In genomic region chr5:117442157-117442765, GRCm38 (mm10) we compare ENCODE assay signal across 11 mouse cellular contexts. TPM values are rescaled to one million over a fixed set of nuclear protein-coding genes. Genes with fewer than 3 reads are reported as not detected.
DNase-seq lines count a peak whose midpoint lies in the region; ATAC-seq lines count a peak whose summit lies in the region.
"Had no signal": no experiment of that assay in that cellular context is flagged by ENCODE, and none has a peak within 500 bp of the region (broad histone marks: within the 10 kb centered on the region; RNA-seq: fewer than 3 reads in every experiment).

No protein-coding gene starts in this region.

- no peaks in the 10 kb centered on the region for H3K9me3 ChIP-seq in limb, embryonic 11.5 days (ENCODE audit: control insufficient read depth, low read length)
- H3K9me3 ChIP-seq in limb, embryonic 10.5 days (replicated peaks), result no peaks in the 10 kb centered on the region
- no peaks in the 10 kb centered on the region for H3K9me3 ChIP-seq in hindbrain, embryonic 14.5 days (ENCODE audit: control insufficient read depth, low read length)
- no peaks in the 10 kb centered on the region for H3K9me3 ChIP-seq in midbrain, embryonic 14.5 days (ENCODE audit: control insufficient read depth, low read length)

- intact Hi-C loops in left cerebral cortex, postnatal 36 days (cut with DNase I), result no loop called here

- H3K4me3 ChIP-seq in limb, embryonic 11.5 days (ENCODE audit: low read depth, low read length), result no peak overlapping the region
- no peak overlapping the region for H3K4me3 ChIP-seq in limb, embryonic 10.5 days
- no peak overlapping the region for H3K4me3 ChIP-seq in hindbrain, embryonic 14.5 days (replicated peaks; ENCODE audit: low read length)
- H3K4me3 ChIP-seq in midbrain, embryonic 14.5 days (replicated peaks; ENCODE audit: low read depth, low read length), result no peak overlapping the region

- H3K27ac ChIP-seq in limb, embryonic 11.5 days (replicated peaks; ENCODE audit: low read depth, low read length), result no peak overlapping the region
- H3K27ac ChIP-seq in limb, embryonic 10.5 days, result no peak overlapping the region
- H3K27ac ChIP-seq in hindbrain, embryonic 14.5 days, result peak overlapping the region; percentile 72
- peak overlapping the region; percentile 85 for H3K27ac ChIP-seq in midbrain, embryonic 14.5 days (replicated peaks; ENCODE audit: low read depth, low read length)

- WGBS in limb, embryonic 11.5 days, result 79% methylated on average over 12 of the region's 12 CpGs
- WGBS in limb, embryonic 10.5 days, result 88% methylated on average over 12 of the region's 12 CpGs
- WGBS in hindbrain, embryonic 14.5 days, result 91% methylated on average over 12 of the region's 12 CpGs
- WGBS in midbrain, embryonic 14.5 days, result 94% methylated on average over 12 of the region's 12 CpGs

- peak; percentile 22 for DNase-seq in limb, embryonic 11.5 days (ENCODE audit: low spot score)
- no peak for DNase-seq in limb, embryonic 10.5 days (ENCODE audit: low spot score)
- DNase-seq in hindbrain, embryonic 14.5 days (ENCODE audit: low spot score), result no peak
- DNase-seq in midbrain, embryonic 14.5 days, result no peak
- no peak for DNase-seq in left cerebral cortex, postnatal 36 days (ENCODE audit: low spot score in 2 of 2)
- DNase-seq in urinary bladder, postnatal 25 days (ENCODE audit: low spot score), result no peak
- no peak for DNase-seq in lung, adult 18-20 months
- DNase-seq: cerebellum, adult 18-20 months; gastrocnemius, postnatal 36 days; lung, adult 2 months; right cerebral cortex, adult 18-20 months had no signal

- H3K4me1 ChIP-seq in limb, embryonic 11.5 days (ENCODE audit: control insufficient read depth, insufficient read depth, low read length), result no peaks in the 10 kb centered on the region
- no peaks in the 10 kb centered on the region for H3K4me1 ChIP-seq in limb, embryonic 10.5 days
- peaks cover 13% of the 10 kb centered on the region for H3K4me1 ChIP-seq in hindbrain, embryonic 14.5 days (replicated peaks; ENCODE audit: control insufficient read depth, insufficient read depth, low read length)
- H3K4me1 ChIP-seq in midbrain, embryonic 14.5 days (ENCODE audit: control insufficient read depth, insufficient read depth, low read length), result peaks cover 20% of the 10 kb centered on the region

- no peaks in the 10 kb centered on the region for H3K27me3 ChIP-seq in limb, embryonic 11.5 days (ENCODE audit: control insufficient read depth, insufficient read depth, low read length)
- no peaks in the 10 kb centered on the region for H3K27me3 ChIP-seq in limb, embryonic 10.5 days (ENCODE audit: low read depth, poor library complexity, severe bottlenecking)
- H3K27me3 ChIP-seq in hindbrain, embryonic 14.5 days (ENCODE audit: control insufficient read depth, insufficient read depth, low read length), result no peaks in the 10 kb centered on the region
- H3K27me3 ChIP-seq in midbrain, embryonic 14.5 days (ENCODE audit: control insufficient read depth, insufficient read depth, low read length), result no peaks in the 10 kb centered on the region

- ATAC-seq in limb, embryonic 11.5 days (ENCODE audit: insufficient number of reproducible peaks, low FRiP score, low TSS enrichment, low read depth), result peak; percentile 39; the same call in 1 of the 2 replicates
- ATAC-seq in hindbrain, embryonic 14.5 days (ENCODE audit: low FRiP score), result no peak
- no peak for ATAC-seq in midbrain, embryonic 14.5 days (ENCODE audit: low FRiP score, low TSS enrichment)

- no peak overlapping the region for H3K4me2 ChIP-seq in limb, embryonic 11.5 days (ENCODE audit: low read depth, severe bottlenecking)
- no peak overlapping the region for H3K4me2 ChIP-seq in hindbrain, embryonic 14.5 days (replicated peaks)
- no peak overlapping the region for H3K4me2 ChIP-seq in midbrain, embryonic 14.5 days (ENCODE audit: low read length)

- no peak overlapping the region for H3K9ac ChIP-seq in limb, embryonic 11.5 days (ENCODE audit: low read length)
- no peak overlapping the region for H3K9ac ChIP-seq in hindbrain, embryonic 14.5 days
- H3K9ac ChIP-seq in midbrain, embryonic 14.5 days (replicated peaks; ENCODE audit: low read length), result peak overlapping the region; percentile 34; the same call in 1 of the 2 replicates

- no peaks in the 10 kb centered on the region for H3K36me3 ChIP-seq in limb, embryonic 11.5 days (ENCODE audit: control insufficient read depth, insufficient read depth, low read length)
- no peaks in the 10 kb centered on the region for H3K36me3 ChIP-seq in limb, embryonic 10.5 days
- no peaks in the 10 kb centered on the region for H3K36me3 ChIP-seq in hindbrain, embryonic 14.5 days (replicated peaks; ENCODE audit: control insufficient read depth, insufficient read depth)
- H3K36me3 ChIP-seq in midbrain, embryonic 14.5 days (ENCODE audit: control insufficient read depth, insufficient read depth, low read length), result no peaks in the 10 kb centered on the region

RNA-seq across cellular contexts. Expression of gene Ksr2, which starts 28.5 kb away (rescaled TPM):
- polyA plus RNA-seq in limb, embryonic 11.5 days (2014; fragmentation: Nextera tagmentation; extraction: Ambion mirVana), result 0.06 and 0.11 TPM in 2 replicates
- polyA plus RNA-seq in limb, embryonic 10.5 days (2016; fragmentation: Nextera tagmentation; extraction: Ambion mirVana), result 0.01 TPM in 1 of 2 replicates, not detected in the other
- 7.5 and 8.0 TPM in 2 replicates for polyA plus RNA-seq in hindbrain, embryonic 14.5 days (2014; fragmentation: Nextera tagmentation; extraction: Ambion mirVana)
- 6.5 and 8.1 TPM in 2 replicates for polyA plus RNA-seq in midbrain, embryonic 14.5 days (2014; fragmentation: Nextera tagmentation; extraction: Ambion mirVana)
- total RNA-seq in left cerebral cortex, postnatal 36 days (2021), result 10 to 100 TPM; 35.0 to 44.3 TPM

RNA-seq across cellular contexts. Expression of gene Rfc5, which starts 53.4 kb away (rescaled TPM):
- 121 and 123 TPM in 2 replicates for polyA plus RNA-seq in limb, embryonic 11.5 days (2014; fragmentation: Nextera tagmentation; extraction: Ambion mirVana)
- polyA plus RNA-seq in limb, embryonic 10.5 days (2016; fragmentation: Nextera tagmentation; extraction: Ambion mirVana), result 159 and 167 TPM in 2 replicates
- 26.0 and 28.6 TPM in 2 replicates for polyA plus RNA-seq in hindbrain, embryonic 14.5 days (2014; fragmentation: Nextera tagmentation; extraction: Ambion mirVana)
- polyA plus RNA-seq in midbrain, embryonic 14.5 days (2014; fragmentation: Nextera tagmentation; extraction: Ambion mirVana), result 23.0 and 30.7 TPM in 2 replicates
- total RNA-seq in left cerebral cortex, postnatal 36 days (2021), result 10 to 100 TPM; 16.8 to 18.0 TPM

Comparison
In these comparisons a context has a peak if more than half of its experiments do, and no peak if none do; other contexts are left out.
1. H3K27ac ChIP-seq: peak in hindbrain, embryonic 14.5 days (single experiment) and midbrain, embryonic 14.5 days (single experiment); none in limb, embryonic 11.5 days (single experiment) and limb, embryonic 10.5 days (single experiment).